Mouse (Mus musculus): ENCODE data around the gene Hand1.
"Not testable (repeated sequence)": the region's sequence is repeated elsewhere in the genome, so short reads cannot be mapped to it uniquely, and the experiment has no call there.

Hand1 gene

GRCm38 (mm10) chr11:57833296-57833977 lies 819 bp upstream of the Hand1 start:
- DNase-seq (ENCODE audit: low spot score) = no peak

DNA sequence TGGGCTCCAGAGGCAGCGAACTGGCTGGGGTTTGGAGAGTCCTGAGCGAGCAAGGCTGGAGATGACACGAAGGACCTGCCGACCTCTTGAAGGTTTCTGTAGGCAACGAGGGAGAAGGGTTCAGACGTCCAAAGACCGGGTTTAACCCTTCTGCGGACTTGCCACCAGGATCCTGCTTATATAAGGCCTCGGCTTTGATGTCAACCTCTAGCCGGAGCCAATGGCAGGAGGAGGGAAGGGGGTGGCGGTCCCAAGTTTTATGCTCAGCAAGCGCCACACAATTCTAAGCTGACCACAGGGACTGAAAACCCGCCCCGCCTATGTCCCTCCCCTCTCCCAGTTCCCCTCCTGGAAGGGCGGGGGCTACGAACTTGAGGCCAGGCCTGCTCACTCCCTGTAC lies 757 bp downstream of the Hand1 start:
- DNase-seq (ENCODE audit: low spot score) = no peak

DNA sequence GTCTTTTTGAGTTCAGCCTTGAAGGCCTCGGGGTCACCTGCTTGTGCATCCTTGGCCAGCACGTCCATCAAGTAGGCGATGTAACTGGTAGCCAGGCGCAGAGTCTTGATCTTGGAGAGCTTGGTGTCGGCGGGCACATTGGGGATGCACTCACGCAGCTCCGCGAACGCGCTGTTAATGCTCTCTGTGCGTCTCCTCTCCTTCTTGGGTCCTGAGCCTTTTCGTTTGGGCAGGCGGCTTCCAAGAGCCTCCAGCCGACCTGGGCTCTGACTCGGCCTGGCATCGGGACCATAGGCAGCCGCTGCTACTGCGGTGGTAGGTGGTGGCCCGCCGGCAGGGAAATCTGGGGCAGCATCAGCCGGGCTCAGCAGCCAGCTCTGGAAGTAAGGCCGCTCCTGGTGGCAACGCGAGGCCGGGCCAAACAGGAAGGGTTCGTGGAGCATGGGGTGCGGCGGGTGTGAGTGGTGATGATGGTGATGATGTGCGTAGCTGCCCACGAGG lies 1.3 kb downstream of the Hand1 start:
- DNase-seq (ENCODE audit: low spot score) = no peak

DNA sequence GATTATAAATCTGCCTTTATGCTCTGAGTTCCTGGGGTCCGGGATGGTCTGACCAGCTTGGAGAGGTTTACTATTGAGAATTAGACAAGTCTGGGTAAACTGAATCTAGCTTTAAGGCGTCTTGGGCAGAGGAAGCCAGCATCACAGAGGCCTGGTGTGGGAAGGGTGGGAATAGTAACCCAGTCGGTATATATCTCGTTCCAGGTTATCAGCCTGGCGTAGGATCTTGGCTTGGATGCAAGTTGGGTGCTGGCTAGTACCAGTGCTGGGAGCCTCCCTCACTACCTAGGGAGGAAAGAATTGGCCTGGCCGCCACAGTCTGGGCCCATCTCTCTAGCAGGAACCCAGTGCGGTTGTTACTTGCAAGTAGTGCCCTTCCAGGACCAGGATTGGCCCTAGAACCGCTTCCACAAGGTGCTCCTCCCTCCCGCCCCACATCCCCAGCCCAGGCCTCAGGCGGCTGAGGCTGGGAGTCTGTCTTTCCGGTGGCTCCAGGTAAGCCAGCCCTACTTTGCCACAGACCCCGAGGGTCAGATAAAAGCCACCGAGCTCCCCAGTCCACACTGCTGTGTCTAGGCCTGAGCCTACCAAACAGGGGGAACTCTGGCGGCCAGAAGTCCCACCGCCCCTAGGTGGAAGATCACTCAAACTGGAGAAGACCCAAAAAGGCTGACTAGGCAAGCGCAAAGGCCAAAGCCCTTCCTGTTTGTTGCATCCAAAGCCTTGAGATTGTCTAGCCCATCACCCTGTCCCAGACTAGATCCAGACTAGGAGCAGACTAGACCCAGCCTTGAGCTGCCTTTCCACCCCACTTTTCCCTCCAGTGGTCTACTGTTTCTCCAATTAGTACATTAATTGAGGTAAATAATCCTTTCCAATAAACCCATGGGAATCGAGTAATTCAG lies 2.5 kb downstream of the Hand1 start:
- DNase-seq (ENCODE audit: low spot score) = no peak

DNA sequence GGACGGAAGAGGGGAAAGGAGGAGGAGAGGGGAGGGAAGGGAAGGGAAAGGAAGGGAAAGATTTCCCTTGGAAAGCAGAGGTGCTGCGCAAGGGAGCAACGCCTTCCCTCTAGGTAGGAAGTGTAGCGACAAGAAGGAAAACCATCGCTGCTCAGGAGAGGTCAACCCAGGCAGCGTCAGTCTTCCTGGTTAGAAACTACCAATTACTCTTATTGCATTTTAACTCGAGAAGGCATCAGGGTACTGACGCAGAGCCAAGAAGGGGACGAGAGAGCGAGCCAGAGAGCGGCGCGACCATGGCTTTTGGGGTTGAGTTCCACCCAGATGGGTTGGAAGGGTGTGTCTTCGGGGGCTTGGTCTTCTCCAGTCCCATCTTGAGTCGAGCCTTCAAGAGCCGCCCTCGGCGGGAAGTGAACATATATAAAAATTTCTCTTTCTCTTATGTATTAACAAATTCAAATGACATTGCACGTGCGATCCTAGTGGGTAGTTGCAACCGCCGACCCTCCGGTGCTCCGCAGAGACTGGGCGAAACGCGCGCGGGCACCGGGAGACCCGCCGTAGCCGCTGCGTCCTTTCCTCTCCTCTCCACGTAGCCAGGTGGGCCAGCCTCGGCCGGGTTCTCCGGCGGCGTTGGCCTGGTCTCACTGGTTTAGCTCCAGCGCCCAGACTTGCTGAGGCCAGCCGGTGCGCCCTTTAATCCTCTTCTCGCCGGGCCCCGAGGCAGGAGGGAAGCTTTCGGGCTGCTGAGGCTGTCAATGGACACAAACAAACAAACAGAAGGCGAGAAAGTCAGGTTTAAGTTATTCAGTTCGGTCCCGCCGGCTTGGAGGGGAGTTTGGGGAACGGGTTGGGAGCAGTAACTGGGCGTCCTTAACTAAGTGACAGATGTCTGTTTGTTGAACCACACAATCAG lies 3.4 kb downstream of the Hand1 start:
- no peak for DNase-seq (ENCODE audit: low spot score)

DNA sequence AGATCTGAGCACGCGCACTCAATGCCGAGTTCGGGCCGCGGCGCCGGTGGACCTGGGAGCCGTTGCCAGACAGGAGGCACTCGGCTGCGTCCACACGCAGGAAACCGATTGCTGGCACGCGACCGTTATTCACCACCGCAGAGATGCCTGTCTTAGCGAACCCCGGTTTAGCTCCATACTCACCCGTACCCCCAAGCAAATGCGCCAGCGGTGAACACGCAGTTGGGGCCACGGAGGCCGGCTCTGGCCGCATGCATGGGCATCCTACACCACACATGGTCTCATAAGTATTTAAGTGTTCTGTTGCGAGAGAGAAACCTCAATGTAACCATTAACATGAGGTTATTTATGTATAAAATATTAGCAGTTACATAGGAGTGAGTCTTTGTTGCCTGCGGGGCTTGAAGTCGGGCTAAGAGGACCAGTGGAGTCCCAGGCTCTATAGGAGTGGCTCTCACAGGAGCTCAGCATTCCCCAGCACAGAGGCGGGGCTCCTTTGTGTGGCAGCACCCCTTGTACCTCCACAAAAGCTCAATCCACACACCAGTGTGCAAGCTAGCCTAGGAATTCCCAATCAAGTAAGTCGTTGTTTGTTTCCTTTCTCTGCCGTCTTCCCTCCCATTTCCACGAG lies 4.6 kb downstream of the Hand1 start:
- DNase-seq (ENCODE audit: low spot score) = no peak

- DNase-seq (ENCODE audit: low spot score) = no peak
Observed at GRCm38 (mm10) chr11:57827048-57827914, 5.3 kb downstream of the Hand1 start.

GRCm38 (mm10) chr11:57825234-57825633 lies 7.4 kb downstream of the Hand1 start:
- DNase-seq (ENCODE audit: low spot score) = not testable (repeated sequence)

DNA sequence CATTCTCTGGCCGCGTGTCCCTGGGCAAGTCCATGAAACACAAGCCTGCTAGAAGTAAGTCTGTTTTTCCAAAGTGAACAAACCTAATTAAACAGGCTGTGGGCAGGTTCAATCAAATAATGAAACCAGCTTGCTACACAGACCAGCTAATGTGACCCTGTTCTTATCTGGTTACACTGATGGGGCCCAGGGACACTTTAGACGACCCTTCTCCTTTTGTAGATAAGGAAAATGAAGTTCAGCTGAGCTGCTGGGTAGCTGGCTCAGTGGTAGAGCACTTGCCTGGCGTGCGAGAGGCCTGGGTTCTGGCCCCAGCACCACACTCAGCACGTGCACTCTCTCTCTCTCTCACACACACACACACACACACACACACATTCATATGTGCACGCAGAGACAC lies 8.9 kb downstream of the Hand1 start:
- DNase-seq (ENCODE audit: low spot score) = no peak

DNA sequence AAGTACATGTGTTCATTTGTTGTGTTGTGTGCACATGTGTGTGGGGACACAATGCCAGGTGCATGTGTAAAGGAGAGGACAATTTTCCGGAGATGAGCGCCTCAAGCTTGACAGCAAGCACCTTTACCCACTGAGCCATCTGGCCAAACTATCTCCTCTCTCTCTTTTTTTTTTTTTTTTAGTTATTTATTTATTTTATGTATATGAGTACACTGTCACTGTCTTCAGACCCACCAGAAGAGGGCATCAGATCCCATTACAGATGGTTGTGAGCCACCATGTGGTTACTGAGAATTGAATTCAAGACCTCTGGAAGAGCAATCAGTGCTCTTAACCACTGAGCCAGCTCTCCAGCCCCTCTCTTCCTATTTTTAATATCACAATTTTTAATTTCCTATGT lies 9.5 kb downstream of the Hand1 start:
- DNase-seq (ENCODE audit: low spot score) = not testable (repeated sequence)

GRCm38 (mm10) chr11:57819999-57820581 lies 12.5 kb downstream of the Hand1 start:
- peak; percentile 67 for DNase-seq (ENCODE audit: low spot score)

DNA sequence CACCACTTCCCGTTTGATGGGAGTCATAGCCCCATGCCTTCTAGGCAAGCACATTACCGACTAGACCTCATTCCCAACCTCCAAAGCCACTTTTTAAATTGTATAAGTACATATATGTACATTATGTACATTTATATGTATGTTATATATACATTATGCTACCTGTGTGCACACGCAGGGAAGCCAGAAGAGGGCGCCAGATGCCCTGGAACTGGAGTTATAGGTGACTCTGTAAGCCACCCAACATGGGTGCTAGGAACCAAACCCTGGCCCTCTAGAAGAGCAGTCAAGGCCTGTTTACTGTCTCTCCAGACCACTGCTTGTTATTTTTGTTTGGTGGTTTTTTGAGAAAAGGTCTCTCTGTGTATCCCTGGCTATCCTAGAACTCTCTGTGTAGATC lies 14.4 kb downstream of the Hand1 start:
- no peak for DNase-seq (ENCODE audit: low spot score)

DNA sequence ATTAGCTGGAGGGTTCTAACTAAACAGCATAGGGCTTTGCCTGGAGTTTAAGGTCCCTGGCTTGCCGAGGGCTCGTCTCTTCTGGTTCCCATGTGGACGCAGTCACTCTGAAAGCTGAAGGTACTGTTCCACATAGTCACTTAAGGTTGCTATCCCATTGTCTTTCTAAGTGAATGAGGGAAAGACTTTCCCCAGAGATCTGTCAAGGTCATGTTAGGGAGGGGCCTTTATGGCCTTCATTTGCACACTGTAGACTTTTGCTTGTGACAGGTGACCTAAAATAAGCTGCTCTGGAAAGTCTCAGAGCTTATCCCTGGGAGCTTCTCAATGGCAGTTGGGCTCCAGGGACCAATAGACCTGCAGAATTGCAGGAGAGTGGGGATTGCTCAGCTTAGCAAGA lies 19.0 kb downstream of the Hand1 start:
- DNase-seq (ENCODE audit: low spot score) = no peak

GRCm38 (mm10) chr11:57812212-57812611 lies 20.4 kb downstream of the Hand1 start:
- no peak for DNase-seq (ENCODE audit: low spot score)

DNA sequence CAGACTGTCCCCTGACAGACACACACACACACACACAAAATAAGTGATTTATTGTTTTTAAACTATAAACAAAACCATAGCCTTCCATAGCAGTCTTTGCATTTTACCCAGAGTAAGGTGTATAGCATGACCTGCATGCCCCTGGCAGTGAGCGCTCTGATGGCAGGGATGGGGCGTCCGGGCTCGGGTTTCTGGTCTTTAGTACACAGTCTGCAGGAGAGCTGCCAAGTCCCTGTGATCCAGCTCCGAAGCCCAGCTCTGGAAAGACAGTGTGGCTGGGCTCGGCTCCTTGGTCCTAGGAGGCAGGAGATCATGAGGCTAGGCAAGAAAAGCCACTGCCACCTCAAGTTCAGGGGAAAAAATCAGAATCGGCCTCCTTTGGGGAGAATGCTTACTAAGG lies 21.6 kb downstream of the Hand1 start:
- no peak for DNase-seq (ENCODE audit: low spot score)

GRCm38 (mm10) chr11:57809732-57810098 lies 22.9 kb downstream of the Hand1 start:
- no peak for DNase-seq (ENCODE audit: low spot score)

- no peak for DNase-seq (ENCODE audit: low spot score)
Observed at GRCm38 (mm10) chr11:57809017-57809731, 23.4 kb downstream of the Hand1 start.

GRCm38 (mm10) chr11:57805047-57805446 lies 27.6 kb downstream of the Hand1 start:
- DNase-seq (ENCODE audit: low spot score) = no peak

- DNase-seq (ENCODE audit: low spot score) = no peak
Observed at GRCm38 (mm10) chr11:57802511-57802870, 30.1 kb downstream of the Hand1 start.
